Mouse (Mus musculus): ENCODE measurements around the gene Cpn2. TPM values are rescaled to one million over a fixed set of nuclear protein-coding genes. Genes with fewer than 3 reads are reported as not detected.

The Cpn2 gene
- polyA plus RNA-seq (2017; shearing (Covaris generic)) = not detected

GRCm38 (mm10) chr16:30267359-30267758, at the start of gene Cpn2:
Gene Cpn2, minus strand, starts transcription at chr16:30267499.

DNA sequence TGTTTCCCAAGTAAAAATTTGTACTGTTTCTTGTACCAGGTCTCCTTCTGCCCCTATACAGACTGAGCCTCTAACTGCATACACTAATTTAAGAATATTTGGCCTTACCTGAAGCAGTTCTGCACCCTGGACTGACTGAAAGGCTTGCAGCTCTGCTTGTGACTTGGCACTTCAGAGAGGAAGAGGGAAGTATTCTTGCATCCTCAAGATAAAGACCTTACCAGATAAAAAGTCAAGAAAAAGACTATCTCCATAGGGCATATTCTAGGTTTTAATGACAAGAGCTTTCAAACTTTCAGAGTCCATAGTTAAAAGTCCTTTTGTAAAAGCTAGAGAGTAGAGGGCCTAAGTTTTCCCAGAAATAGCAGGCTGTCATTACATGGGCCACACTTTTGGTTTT, 43.3 kb upstream of the Cpn2 start, which contains the start of gene Gp5:
TSS of gene Gp5 (minus strand) at position 133 of the 400 bp plus-strand sequence.

DNA sequence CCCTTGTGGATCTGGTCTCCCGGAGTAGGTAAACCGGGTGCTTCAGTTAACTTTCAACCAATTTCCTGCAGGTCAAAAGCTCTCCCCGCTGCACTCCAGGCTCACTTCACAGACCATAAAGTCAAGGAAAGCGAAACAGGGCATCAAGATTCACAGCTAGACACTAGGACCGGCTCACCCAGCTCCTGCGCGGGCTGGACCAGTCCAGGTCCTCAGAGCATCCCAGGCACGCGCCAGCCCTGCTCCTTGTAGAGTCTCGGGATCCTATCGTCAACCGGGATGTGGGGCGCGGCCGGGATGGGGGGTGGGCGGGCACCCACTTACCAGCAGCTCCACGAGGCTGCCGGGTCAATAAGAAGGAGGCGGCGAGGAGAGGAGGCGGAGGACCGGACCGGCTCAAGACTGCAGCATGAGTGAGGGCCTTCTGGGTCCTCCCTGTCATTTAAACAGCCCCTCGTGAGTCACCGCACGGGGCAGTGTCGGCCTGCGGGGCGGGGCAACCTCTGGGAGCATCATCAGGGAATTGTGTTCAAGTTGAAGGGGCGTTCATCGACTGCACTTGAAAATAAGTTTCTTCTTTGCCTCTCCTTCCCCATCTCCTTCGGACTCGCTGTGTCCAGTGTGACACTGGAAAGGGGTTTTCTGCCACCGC, 15.7 kb upstream of the Cpn2 start, which contains the start of gene Lrrc15:
TSS of gene Lrrc15 (minus strand) at position 413 of the 652 bp plus-strand sequence.

Other genes starting within 250 kb of the Cpn2 start
- not detected for gene Hes1, start 203.1 kb downstream of the Cpn2 start, polyA plus RNA-seq (2017; shearing (Covaris generic))
- gene Lrrc15, start 15.8 kb upstream of the Cpn2 start, polyA plus RNA-seq (2017; shearing (Covaris generic)) = not detected
- not detected for gene Gp5, start 43.3 kb upstream of the Cpn2 start, polyA plus RNA-seq (2017; shearing (Covaris generic))
- 81.6 TPM for gene Atp13a3, start 138.5 kb upstream of the Cpn2 start, polyA plus RNA-seq (2017; shearing (Covaris generic))

Data from naive thymus-derived CD4-positive, alpha-beta T cell, adult 5 months (primary cell).